Mouse (Mus musculus) skeletal muscle tissue, adult 2 months (tissue): ENCODE data around the gene Slc25a3.

ENCODE experiments used
- DNase-seq: peaks from one replicate; pipeline ENCODE4 v3.0.0-alpha.2; 2012; ENCODE audit warnings: low read depth, low spot score

Slc25a3 gene

DNA sequence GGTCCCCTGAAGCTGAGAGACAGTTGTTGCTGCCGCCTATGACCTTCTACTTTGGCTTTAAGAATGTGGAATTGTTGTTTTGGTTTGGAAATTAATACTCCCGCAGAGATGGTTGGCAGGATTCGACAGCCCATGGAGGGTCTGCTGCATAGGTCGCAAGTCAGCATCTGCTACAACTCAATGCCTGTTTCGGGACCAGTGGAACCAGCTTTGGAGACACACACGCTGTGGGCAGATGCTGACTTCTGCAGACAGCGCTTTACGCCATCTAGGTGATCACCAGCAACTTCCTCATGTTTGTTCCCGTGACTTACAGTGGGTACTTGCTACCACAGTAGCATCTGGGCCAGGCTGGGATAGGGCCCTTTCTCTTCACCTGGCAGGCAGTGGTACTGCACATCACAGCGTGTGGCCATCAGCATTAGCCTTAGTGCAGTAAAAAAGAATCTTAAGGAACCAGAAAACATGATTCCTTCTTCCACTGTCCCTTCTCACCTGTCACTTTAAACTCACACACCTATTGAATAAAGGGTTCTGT lies 18.9 kb upstream of the Slc25a3 start:
- DNase-seq: no peak

- DNase-seq: no peak
These were observed 17.7 kb upstream of the Slc25a3 start for GRCm38 (mm10) chr10:91141564-91141963.

DNA sequence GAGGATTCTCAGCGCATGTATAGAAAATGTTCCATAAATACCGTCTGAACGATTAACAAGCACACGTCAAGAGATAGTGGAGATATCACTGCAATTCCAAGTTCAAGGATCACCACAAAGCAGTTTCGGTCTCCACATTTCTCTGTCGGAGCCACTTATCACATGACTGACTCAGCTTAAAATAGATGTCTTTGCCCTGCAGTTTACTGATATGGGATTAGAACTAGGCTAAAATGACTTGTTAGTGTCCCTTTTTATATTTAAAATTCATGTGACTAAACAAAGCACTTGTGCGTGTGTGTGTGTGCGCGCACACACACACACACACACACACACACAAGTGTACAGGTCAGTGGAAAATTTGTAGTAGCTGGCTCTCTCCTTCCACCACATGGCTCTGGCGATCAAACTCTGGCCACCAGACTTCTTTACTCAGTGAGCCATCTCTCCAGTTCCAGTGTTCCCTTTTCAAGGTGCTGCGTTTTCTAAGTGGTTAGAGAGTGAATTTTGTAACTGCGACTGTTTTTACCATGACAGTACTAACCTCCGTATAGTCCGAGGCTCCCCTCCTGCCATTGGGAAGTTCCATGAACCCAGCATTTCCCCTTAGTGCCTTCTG lies 15.4 kb upstream of the Slc25a3 start:
- no peak for DNase-seq

- no peak for DNase-seq
These were observed 14.5 kb upstream of the Slc25a3 start for GRCm38 (mm10) chr10:91138317-91138716.

GRCm38 (mm10) chr10:91137400-91137799 lies 13.5 kb upstream of the Slc25a3 start:
- no peak for DNase-seq

GRCm38 (mm10) chr10:91135302-91135972 lies 11.6 kb upstream of the Slc25a3 start:
- no peak for DNase-seq

- DNase-seq: no peak
These were observed 7.7 kb upstream of the Slc25a3 start for GRCm38 (mm10) chr10:91131565-91131964.

- no peak for DNase-seq
These were observed 6.9 kb upstream of the Slc25a3 start for GRCm38 (mm10) chr10:91130792-91131191.

DNA sequence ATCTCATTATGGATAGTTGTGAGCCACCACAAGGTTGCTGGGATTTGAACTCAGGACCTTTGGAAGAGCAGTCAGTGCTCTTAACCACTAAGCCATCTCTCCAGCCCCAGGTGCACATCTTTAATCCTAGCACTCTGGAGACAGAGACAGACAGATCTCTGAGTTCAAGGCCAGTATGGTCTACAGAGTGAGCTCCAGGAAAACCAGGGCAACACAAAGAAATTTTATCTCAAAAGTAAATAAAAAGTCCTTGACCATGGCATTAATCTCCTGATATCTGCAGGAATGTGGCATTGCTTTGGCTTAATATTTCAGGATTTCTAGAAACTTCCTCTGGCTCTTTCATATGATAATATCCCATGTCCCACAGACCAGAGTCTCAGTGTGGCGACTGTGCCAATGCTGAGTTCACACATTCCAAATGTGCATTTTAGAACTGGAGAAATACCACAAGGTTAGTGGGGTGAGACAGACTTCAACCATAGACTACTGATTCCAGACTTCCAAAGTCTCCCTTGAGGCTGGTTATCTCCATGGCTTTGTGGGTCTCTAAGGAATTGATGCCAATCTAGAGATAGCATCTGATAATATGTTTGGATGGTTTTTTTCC lies 4.8 kb upstream of the Slc25a3 start:
- DNase-seq: no peak

DNA sequence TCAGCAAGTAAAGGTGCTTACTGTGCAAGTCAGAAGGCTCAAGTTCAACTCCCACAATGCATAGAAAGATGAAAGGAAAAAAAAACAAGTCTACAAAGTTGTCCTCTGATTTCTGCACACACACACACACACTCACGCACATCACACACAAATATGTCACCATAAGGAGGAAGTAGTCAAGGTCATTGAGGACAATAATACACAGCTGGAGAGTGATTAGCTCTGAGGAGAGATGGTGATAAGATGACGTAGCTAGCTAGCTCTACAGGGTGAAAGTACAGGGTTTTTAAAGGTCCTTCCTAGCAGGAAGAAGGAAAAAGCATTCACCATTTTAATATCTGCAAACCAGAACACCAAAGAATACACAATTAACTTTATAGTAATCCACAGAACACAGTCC lies 3.5 kb upstream of the Slc25a3 start:
- no peak for DNase-seq

GRCm38 (mm10) chr10:91126618-91127355 lies 2.9 kb upstream of the Slc25a3 start:
- no peak for DNase-seq

- DNase-seq: peak; percentile 64
These were observed 505 bp downstream of the Slc25a3 start for GRCm38 (mm10) chr10:91123281-91123827.

GRCm38 (mm10) chr10:91122646-91123045 lies 1.2 kb downstream of the Slc25a3 start:
- DNase-seq: no peak

DNA sequence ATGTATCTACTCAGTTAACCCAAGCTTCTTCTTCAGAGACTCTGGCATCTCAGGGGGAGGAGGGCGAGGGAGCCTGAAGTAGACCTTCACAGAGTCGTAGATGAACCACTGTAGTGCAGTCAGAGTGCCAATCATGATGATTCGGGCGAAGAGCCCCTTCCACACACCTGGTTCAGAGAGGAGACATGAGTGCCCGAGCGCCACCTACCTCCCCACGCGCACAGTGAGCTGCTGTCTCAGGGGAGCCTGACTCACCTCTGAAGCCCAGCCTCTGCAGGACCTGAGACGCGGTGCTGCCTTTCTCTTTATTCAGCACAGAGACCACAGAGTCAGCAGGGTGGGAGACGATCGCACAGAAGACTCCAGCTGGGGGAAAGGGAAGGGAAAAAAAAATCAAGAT lies 6.9 kb downstream of the Slc25a3 start:
- DNase-seq: no peak

DNA sequence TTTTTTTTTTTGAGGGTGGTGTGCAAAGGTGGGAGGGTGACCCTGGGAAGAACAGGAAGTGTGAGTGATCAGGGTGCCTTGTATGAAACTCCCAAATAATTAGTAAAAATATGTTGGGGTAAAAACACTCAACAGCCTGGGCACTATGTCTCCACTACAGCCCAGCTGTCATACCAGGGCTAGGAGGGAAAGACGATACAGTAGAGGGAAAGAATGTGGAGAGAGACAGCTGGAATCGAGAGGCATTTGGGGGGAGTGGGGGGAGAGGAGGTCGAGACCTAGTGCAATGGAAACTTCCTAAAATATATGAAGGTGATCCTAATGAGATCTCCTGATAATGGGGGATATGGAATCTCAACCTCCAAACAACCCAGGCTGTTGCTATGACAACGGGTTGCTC lies 14.0 kb downstream of the Slc25a3 start:
- DNase-seq: no peak

DNA sequence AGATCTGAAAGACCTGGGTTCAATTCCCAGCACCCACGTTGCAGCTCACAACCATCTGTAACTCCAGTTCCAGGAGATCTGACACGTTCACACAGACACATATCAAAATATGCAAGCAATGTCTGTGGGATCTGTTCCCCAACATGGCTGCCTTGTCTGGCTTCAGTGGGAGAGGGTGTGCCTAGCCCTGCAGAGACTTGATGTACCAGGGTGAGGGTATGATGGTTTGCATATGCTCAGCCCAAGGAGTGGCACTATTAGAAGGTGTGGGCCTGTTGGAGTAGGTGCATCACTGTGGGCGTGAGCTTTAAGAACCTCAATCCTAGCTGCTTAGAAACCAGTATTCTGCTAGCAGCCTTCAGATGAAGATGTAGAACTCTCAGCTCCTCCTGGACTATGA lies 17.9 kb downstream of the Slc25a3 start:
- no peak for DNase-seq

DNA sequence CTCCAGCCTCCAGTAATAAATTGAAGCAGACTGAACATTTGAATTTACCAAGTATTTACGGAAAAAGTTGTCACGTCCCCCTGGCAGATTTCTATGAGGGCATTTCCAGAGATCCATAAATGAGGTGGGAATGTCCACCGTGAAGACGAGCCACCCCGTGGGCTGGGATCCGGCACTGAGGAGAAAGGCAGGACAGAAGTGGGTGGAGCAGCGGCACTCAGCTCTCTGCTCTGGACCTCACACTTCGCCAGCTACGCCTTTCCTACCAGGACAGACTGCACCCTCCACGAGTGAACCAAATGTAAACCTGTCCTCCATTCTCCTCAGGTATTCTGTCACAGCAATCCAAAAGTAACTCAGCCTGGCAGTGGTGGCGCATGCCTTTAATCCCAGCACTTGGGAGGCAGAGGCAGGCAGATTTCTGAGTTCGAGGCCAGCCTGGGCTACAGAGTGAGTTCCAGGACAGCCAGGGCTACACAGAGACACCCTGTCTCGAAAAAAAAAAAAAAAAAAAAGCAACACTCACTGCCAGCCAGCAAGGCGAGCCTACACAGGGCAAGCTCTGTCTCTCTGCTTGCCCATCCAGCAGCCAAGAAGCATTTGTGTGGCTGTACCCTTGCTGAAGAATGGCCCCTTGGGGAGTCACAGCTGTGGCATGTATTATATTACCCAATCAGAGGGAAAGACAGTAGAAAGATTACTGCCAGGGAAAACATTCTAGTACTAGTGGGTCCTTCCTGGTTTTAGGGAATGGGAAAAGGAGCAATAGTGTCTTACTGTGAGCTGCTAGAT lies 20.9 kb downstream of the Slc25a3 start:
- no peak for DNase-seq

DNA sequence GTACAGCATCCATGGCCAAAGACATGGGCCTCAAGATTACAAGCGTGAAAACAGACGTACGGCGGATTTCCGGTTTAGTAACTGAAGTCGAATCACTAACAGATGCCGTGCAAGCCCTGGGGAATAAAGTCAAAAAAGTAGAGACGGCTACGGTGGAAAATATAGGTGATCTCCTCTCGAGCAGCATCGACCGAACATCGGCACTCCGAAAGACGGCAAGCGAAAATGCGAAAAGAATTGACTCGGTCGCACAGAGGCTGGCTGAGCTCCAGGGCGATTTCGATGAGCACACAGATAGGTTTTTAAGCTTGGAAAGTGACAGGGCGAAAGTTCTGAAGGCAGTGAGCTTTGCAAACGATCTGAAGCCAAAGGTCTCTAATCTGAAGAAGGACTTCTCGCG lies 21.9 kb downstream of the Slc25a3 start:
- no peak for DNase-seq

- no peak for DNase-seq
These were observed 23.8 kb downstream of the Slc25a3 start for GRCm38 (mm10) chr10:91100101-91100500.

DNA sequence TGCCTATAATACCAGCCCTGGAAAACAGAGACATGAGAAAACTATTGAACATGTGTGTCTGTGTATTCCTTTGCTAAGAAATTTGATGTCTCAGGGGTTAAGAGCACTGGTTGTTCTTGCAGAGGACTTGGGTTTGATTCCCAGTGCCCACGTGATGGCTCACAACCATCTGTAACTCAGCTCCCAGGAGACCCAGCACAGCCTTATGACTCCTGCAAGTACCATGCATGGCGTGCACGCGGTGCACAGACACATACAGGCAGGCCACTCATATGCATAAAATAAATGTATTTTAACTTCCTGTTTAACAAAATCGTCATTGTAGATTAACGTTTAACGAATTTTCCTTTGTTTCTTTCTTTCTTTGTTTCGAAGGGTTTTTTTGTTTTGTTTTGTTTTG lies 25.8 kb downstream of the Slc25a3 start:
- no peak for DNase-seq
